Mouse (Mus musculus) skeletal muscle tissue, adult 2 months (tissue): ENCODE results near the gene Ppm1j.

Experiments
- DNase-seq: peaks from one replicate; pipeline ENCODE4 v3.0.0-alpha.2; 2012; ENCODE audit warnings: low read depth, low spot score

Gene Ppm1j

GRCm38 (mm10) chr3:104783971-104784500 lies 3.2 kb downstream of the Ppm1j start:
- no peak for DNase-seq

DNA sequence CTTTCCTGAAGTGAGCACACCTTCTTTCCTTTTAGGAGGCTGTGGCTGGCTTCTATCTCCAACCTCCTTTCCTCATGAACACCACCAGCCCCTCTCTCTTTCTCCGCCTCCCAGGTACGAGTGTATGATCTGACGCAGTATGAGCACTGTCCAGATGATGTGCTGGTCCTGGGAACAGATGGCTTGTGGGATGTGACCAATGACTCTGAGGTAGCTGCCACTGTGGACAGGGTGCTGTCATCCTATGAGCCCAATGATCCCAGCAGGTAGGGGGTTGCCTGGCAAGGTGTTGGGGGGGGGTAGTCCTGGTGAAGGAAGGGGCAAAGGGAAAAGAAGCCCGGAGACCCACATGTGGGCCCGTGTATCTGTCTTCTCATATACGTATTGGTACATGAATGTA lies 4.4 kb downstream of the Ppm1j start:
- no peak for DNase-seq

DNA sequence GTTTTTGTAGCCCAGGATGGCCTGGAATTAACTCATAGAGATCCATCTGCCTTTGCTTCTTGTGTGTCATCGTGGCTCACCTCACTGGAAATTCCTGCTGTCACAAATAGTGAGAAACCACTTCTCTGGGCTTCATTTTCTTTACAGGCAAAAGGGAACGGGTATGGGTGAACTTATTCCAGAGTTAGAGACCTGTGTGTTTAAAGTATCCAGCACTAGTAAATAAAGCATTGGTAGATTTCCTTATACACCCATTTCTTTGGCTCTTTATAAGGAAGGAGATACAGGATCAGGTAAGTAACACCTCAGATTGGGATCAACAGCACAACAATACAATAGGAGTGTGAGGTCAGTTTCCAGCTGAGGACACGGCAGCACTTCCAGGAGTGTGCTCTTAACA lies 7.2 kb downstream of the Ppm1j start, which contains the start of gene Rhoc:
Gene Rhoc (plus strand): TSS at position 301 of the 400 bp plus-strand sequence.
- no peak for DNase-seq

DNA sequence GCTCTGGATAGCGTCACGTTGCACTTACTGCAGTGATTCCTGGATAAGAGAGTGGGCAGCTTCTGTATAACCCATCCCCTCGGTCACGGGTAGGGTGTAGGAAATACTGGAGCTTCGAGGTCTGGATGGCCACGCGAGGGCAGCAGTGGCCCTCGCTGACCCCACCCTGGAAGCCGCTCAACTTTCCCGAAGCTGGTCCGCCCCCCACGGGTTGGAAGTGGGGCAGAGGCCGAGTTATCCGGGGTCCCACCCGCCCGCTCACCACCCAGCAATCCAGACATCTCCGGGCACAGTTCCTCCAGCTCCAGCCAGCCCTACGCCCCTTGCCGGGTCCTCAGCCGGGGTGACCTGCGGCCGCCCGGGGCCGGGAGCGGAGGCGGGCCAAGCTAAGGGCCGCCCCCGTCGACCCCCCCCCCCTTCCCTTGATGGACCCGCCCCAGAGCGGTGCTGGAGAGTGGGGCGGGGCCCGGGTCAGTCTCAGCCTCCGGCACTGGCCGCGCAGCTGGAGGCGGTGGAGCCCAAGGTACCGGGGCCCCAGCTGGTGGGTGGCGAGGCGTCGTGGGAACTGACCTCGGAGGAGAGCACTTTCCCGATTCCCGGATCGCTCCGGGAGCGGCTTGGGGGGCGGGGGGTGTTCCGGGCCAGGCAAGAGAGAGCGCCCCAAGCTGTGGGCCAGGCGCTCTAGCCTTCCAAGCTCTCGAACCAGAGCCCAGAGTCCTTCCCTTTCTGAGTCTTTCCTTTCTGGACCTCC lies 7.9 kb downstream of the Ppm1j start:
- DNase-seq = peak; percentile 82

GRCm38 (mm10) chr3:104789312-104789605 lies 8.4 kb downstream of the Ppm1j start:
- DNase-seq = no peak

DNA sequence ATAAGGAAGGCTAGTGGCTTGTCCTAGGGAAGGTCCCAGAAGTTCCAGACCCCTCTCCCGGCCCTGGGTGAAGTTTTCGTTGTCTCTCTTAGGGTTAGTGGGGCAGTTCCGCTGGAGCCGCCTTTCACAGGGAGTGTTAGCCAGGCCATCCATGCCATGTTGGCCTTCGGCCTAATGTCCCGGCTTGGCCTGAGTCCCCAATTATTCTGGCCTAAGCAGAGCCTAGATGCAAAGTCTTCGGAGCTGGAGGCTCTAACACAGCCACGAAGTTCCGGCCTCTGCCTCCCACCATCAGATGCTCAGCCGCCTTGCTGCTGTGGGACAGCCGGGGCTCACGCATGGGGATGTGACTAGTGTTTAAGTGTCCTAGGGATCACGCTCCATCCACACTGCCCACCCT lies 9.0 kb downstream of the Ppm1j start:
- no peak for DNase-seq

DNA sequence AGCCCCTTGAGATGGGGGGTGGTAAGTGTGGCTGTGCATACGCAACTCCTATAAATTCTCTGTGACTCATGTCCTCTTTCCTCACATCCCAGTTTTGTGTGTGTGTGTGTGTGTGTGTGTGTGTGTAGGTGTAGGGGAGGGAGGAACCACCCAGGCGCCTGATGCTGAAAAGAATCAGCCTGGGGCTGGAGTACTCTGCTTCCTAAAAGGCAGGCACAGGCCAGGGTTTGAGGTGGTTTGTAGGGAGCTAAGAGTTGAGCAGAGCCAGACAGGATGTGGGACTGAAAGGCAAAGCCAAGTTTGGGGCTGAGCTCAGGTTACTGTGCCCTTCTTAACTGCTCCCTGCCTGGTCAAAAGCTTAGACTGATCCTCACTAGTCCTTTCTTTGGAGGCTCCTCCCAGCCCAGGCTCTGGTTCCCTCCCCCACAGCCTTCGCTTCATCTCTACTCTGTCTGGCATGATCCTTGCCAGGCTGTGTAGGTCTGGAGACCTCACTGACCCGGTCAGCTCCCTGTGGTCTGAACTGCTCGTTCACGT lies 9.6 kb downstream of the Ppm1j start:
- DNase-seq = no peak

DNA sequence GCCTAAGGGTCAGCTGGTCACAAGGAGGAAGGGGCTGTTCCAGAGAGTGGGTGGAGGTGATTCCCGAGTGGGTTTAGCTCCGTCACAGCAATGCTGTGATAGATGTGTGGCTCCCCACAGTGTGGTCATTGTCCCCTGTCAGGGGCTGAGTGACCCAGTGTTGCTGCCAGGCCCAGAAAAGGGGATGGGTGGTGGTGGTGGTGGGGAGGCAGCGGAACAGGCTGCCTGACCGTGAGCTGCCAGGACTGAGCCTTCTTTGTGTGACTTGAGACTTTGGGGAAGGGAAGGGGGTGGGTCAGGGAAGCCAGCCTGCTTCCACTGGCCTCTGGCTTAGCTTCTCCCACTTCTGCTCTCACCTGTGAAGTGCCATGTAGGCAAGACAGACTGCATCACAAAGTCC lies 10.2 kb downstream of the Ppm1j start:
- DNase-seq = no peak

DNA sequence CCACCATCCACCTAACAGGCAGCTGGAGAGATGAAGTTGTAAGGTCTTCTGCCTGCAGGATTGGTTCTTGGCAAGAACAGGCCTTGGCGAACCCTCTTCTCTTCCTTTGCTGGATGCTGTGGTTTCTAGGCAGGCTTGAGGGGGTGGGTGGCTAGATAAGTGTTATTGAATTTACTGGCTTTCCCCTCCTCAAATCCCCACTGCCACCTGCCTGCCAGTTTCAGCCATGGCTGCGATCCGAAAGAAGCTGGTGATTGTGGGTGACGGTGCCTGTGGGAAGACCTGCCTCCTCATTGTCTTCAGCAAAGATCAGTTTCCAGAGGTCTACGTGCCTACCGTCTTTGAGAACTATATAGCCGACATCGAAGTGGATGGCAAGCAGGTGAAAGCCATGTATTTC lies 10.8 kb downstream of the Ppm1j start:
- DNase-seq = no peak

GRCm38 (mm10) chr3:104792360-104793270 lies 11.8 kb downstream of the Ppm1j start:
- no peak for DNase-seq

- peak; percentile 84 for DNase-seq
Measured at GRCm38 (mm10) chr3:104793871-104794828, 13.3 kb downstream of the Ppm1j start.

GRCm38 (mm10) chr3:104794953-104795470 lies 14.2 kb downstream of the Ppm1j start:
- no peak for DNase-seq

DNA sequence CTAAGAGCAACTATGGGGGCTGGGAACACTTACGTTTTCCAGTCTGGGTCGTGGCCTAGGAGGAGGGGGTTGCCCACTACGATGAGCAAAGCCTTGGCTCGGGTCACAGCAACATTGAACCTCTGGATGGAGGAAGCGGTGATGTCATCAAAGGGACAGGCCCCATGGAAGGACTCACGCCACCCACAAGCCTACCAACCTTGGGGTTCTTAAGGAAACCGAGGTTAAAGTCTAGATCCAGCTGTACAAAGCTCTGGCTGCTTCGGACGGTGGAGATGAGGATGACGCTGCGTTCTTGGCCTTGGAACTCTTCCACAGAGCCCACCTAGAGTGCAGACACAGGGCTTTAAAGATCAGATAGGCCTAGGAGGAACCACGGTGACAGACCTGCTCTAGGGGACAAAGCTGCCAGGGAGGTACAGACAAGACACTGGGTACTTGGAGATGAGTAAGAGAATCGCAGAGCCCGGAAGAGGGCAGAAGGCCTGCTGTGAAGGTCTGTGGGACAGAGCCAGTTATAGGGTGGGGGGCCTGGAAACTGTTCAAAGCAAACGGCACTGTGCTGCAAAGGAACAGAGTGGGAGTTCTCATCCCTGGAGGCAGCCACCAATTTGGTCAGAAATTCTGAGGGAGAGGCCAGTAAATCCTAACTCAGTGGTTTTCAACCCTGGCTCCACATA lies 14.9 kb downstream of the Ppm1j start:
- DNase-seq = no peak

GRCm38 (mm10) chr3:104796430-104797082 lies 15.7 kb downstream of the Ppm1j start:
- DNase-seq = no peak

DNA sequence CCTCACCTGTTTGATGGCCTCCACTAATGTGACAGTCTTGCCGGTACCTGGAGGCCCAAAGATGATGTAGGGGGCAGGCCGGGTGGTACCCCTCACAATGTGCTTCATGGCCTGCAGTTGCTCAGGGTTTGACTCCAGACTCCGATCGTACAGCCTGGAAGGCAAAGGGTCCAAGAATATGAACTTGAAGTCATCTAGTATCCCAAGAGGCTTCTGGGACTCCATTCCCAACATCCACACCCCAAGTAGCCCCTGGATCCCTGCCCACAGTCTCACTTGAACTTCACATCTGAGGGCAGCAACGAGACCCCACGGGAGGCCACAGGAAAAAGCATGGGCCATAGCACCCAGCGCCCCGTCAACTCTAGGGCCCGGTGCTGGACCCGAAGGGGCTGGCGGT lies 19.8 kb downstream of the Ppm1j start:
- no peak for DNase-seq

DNA sequence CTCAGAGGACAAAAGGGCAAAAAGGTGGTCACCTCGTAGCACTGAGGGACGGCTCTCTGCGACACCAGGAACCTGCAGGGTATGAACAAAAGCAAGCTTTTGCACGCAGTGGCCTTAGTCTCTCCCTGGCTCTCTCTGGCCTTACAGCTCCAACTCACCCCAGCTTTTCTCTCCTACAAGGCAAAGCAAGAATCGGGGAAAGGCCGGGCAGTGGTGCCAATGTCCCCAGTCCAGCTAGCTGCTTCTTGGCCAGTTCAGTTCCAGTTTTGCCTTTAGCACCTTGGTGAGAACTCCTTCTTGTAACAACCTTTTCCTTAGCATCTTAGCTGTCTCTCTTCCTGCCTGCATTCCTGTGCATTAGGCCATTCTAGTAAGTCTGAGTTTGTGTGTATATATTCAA lies 20.6 kb downstream of the Ppm1j start:
- DNase-seq = no peak

DNA sequence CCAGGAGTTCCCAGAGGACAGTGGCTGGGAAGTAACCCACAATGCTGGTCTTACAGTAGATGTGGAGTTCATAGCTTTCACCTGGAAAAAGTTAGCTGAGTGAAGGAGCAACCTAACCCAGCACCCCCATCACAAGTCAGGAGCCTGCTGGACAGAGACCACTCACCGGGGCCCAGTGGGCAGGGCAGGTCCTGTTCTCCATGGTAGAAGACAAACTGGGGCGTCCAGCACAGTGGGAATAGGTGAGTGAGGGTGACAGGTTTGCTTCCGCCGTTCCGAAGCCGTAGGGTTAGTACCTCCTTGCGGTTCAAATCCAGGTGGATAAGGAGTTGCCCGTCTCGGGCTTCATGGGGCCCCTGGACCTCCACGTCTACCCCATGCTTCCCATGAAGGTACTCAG lies 23.5 kb downstream of the Ppm1j start:
- no peak for DNase-seq

- DNase-seq = no peak
Measured at GRCm38 (mm10) chr3:104805539-104805938, 24.7 kb downstream of the Ppm1j start.

DNA sequence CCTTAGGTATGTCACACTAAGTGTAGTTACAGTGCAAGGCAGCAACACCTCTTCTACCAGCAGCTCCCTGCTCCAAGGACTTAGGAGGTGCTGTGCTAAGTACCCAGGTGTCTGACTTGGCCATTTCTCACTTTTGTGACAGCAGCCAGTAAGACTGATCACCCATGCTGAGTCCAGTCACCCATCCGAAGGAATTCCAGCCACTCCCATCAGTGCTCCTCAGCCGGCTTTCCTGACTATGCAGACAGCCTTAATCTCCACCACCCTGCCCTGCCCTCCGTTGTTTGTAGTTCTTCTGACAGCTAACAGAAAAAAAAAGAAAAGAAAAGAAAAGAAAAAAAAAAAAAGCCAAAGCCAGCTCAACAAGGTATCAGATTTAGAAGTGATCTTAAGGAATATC lies 30.9 kb downstream of the Ppm1j start:
- no peak for DNase-seq

DNA sequence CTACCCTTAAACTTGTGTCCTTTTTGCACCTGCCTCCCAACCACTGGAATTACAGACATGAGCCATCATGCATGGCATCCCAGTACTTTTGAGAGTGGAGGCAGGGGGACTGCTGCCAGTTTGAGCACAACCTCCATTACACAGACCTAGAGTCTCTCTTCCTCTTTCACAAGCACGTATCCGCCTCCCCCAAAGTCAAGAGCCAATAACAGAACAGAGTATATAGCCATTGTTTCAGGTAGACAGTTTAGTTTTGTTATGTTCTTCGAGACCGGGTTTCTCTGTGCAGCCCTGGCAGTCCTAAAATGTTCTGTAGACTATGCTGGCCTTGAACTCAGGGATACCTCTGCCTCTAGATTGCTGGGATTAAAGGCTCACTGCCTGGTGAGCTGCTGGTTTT lies 31.4 kb downstream of the Ppm1j start:
- DNase-seq = no peak
